Mouse (Mus musculus) telencephalon, adult 2 months (tissue): ENCODE measurements around the gene Inka2.

Experiments
- DNase-seq: peaks from one replicate; pipeline ENCODE4 v3.0.0-alpha.2; 2011; ENCODE audit warnings: low read depth, low spot score

Inka2 gene

GRCm38 (mm10) chr3:105721681-105722201, 17.3 kb downstream of the Inka2 start:
- DNase-seq: no peak

- no peak for DNase-seq
These were observed 18.1 kb downstream of the Inka2 start for GRCm38 (mm10) chr3:105722510-105722909.

- DNase-seq: no peak
These were observed 21.6 kb downstream of the Inka2 start for GRCm38 (mm10) chr3:105726037-105726436.

GRCm38 (mm10) chr3:105732360-105732759, 28.0 kb downstream of the Inka2 start:
- DNase-seq: no peak

- no peak for DNase-seq
These were observed 29.1 kb downstream of the Inka2 start for GRCm38 (mm10) chr3:105733538-105733937.

- DNase-seq: no peak
These were observed 30.9 kb downstream of the Inka2 start for GRCm38 (mm10) chr3:105735285-105735684.

GRCm38 (mm10) chr3:105736148-105736547, 31.7 kb downstream of the Inka2 start:
- DNase-seq: no peak

GRCm38 (mm10) chr3:105737070-105737469, 32.7 kb downstream of the Inka2 start:
- DNase-seq: no peak

GRCm38 (mm10) chr3:105737666-105738065, 33.3 kb downstream of the Inka2 start:
- DNase-seq: no peak

- no peak for DNase-seq
These were observed 42.1 kb downstream of the Inka2 start for GRCm38 (mm10) chr3:105746542-105746941.

GRCm38 (mm10) chr3:105750810-105751209, 46.4 kb downstream of the Inka2 start:
- no peak for DNase-seq

GRCm38 (mm10) chr3:105754184-105754583, 49.8 kb downstream of the Inka2 start:
- no peak for DNase-seq

GRCm38 (mm10) chr3:105755123-105755522, 50.7 kb downstream of the Inka2 start:
- no peak for DNase-seq

GRCm38 (mm10) chr3:105756505-105756904, 52.1 kb downstream of the Inka2 start:
- no peak for DNase-seq

- DNase-seq: no peak
These were observed 53.1 kb downstream of the Inka2 start for GRCm38 (mm10) chr3:105757323-105758083.

GRCm38 (mm10) chr3:105758098-105758497, 53.7 kb downstream of the Inka2 start:
- DNase-seq: no peak

GRCm38 (mm10) chr3:105758658-105759057, 54.3 kb downstream of the Inka2 start:
- no peak for DNase-seq

- DNase-seq: no peak
These were observed 55.7 kb downstream of the Inka2 start for GRCm38 (mm10) chr3:105760063-105760462.

GRCm38 (mm10) chr3:105763132-105763851, 58.9 kb downstream of the Inka2 start:
- DNase-seq: no peak

GRCm38 (mm10) chr3:105768529-105768928, 64.1 kb downstream of the Inka2 start:
- DNase-seq: no peak

- DNase-seq: no peak
These were observed 65.0 kb downstream of the Inka2 start for GRCm38 (mm10) chr3:105769380-105769779.
